Mouse (Mus musculus): Measurements from ENCODE around the gene Olfr911-ps1. TPM values are rescaled to one million over a fixed set of nuclear protein-coding genes. Genes with fewer than 3 reads are reported as not detected.

The Olfr911-ps1 gene
- not detected in 2 replicates for polyA plus RNA-seq (2012; rRNA removed)

- no peak for TF ChIP-seq POLR2A (IDR thresholded peaks at IDR 0.05; ENCODE audit: borderline replicate concordance, extremely low read depth, low read depth, low read length)
- TF ChIP-seq CTCF (IDR thresholded peaks at IDR 0.05; ENCODE audit: insufficient read depth, low read length): no peak
- 51% methylated on average over 1 of the region's 1 CpGs for WGBS
- H3K4me3 ChIP-seq (replicated peaks; ENCODE audit: extremely low read depth, low read depth, low read length): no peak within 1 kb of the TSS
- no peaks in the 10 kb centered on the region for H3K4me1 ChIP-seq (ENCODE audit: control insufficient read depth, insufficient read depth, low read length)
- no peak for DNase-seq
These were observed at the start of gene Olfr911-ps1 for GRCm38 (mm10) chr9:38521280-38521679. Olfr911-ps1 (plus strand) TSS chr9:38521580.

GRCm38 (mm10) chr9:38486785-38487184 lies 34.6 kb upstream of the Olfr911-ps1 start, which contains the start of gene Olfr906:
Olfr906 (plus strand) TSS chr9:38487085.
- no peak for DNase-seq
- TF ChIP-seq CTCF (IDR thresholded peaks at IDR 0.05; ENCODE audit: insufficient read depth, low read length): no peak
- no peak for TF ChIP-seq POLR2A (IDR thresholded peaks at IDR 0.05; ENCODE audit: borderline replicate concordance, extremely low read depth, low read depth, low read length)
- WGBS: 78% methylated on average over 3 of the region's 3 CpGs
- Histone ChIP-seq H3K4me3 (replicated peaks; ENCODE audit: extremely low read depth, low read depth, low read length) (no peak within 1 kb of the TSS), H3K4me1 (ENCODE audit: control insufficient read depth, insufficient read depth, low read length) (no peaks in the 10 kb centered on the region)

- no peaks in the 10 kb centered on the region for H3K4me1 ChIP-seq (ENCODE audit: control insufficient read depth, insufficient read depth, low read length)
- TF ChIP-seq POLR2A (IDR thresholded peaks at IDR 0.05; ENCODE audit: borderline replicate concordance, extremely low read depth, low read depth, low read length) (no peak), CTCF (IDR thresholded peaks at IDR 0.05; ENCODE audit: insufficient read depth, low read length) (no peak)
- WGBS: 79% methylated on average over 2 of the region's 2 CpGs
- no peak for DNase-seq
- no peak within 1 kb of the TSS for H3K4me3 ChIP-seq (replicated peaks; ENCODE audit: extremely low read depth, low read depth, low read length)
These were observed 25.9 kb upstream of the Olfr911-ps1 start, which contains the start of gene Olfr907 for GRCm38 (mm10) chr9:38495501-38495900. Olfr907 (plus strand) TSS chr9:38495801.

- H3K4me1 ChIP-seq (ENCODE audit: control insufficient read depth, insufficient read depth, low read length): no peaks in the 10 kb centered on the region
- 45% methylated on average over 2 of the region's 2 CpGs for WGBS
- no peak overlapping the region for H3K4me3 ChIP-seq (replicated peaks; ENCODE audit: extremely low read depth, low read depth, low read length)
- DNase-seq: no peak
- TF ChIP-seq CTCF (IDR thresholded peaks at IDR 0.05; ENCODE audit: insufficient read depth, low read length) (no peak), POLR2A (IDR thresholded peaks at IDR 0.05; ENCODE audit: borderline replicate concordance, extremely low read depth, low read depth, low read length) (no peak)
These were observed 9.0 kb upstream of the Olfr911-ps1 start for GRCm38 (mm10) chr9:38512353-38512752.

GRCm38 (mm10) chr9:38537549-38537948 lies 16.2 kb downstream of the Olfr911-ps1 start, which contains the start of gene Olfr910:
Olfr910 (plus strand) TSS chr9:38537849.
- Histone ChIP-seq H3K4me3 (replicated peaks; ENCODE audit: extremely low read depth, low read depth, low read length) (no peak within 1 kb of the TSS), H3K4me1 (ENCODE audit: control insufficient read depth, insufficient read depth, low read length) (no peaks in the 10 kb centered on the region)
- DNase-seq: no peak
- WGBS: 78% methylated on average over 2 of the region's 2 CpGs
- TF ChIP-seq POLR2A (IDR thresholded peaks at IDR 0.05; ENCODE audit: borderline replicate concordance, extremely low read depth, low read depth, low read length) (no peak), CTCF (IDR thresholded peaks at IDR 0.05; ENCODE audit: insufficient read depth, low read length) (no peak)

Other genes with a start within 250 kb of the Olfr911-ps1 start
- not detected in 2 replicates for gene Olfr896-ps1, start 230.5 kb upstream of the Olfr911-ps1 start, polyA plus RNA-seq (2012; rRNA removed)
- gene Olfr25, start 192.5 kb upstream of the Olfr911-ps1 start, polyA plus RNA-seq (2012; rRNA removed): not detected in 2 replicates
- gene Olfr898, start 173.2 kb upstream of the Olfr911-ps1 start, polyA plus RNA-seq (2012; rRNA removed): not detected in 2 replicates
- gene Olfr250, start 154.7 kb upstream of the Olfr911-ps1 start, polyA plus RNA-seq (2012; rRNA removed): not detected in 2 replicates
- gene Olfr251, start 144.5 kb upstream of the Olfr911-ps1 start, polyA plus RNA-seq (2012; rRNA removed): not detected in 2 replicates
- not detected in 2 replicates for gene Olfr147, start 119.9 kb upstream of the Olfr911-ps1 start, polyA plus RNA-seq (2012; rRNA removed)
- not detected in 2 replicates for gene Olfr901, start 92.1 kb upstream of the Olfr911-ps1 start, polyA plus RNA-seq (2012; rRNA removed)
- gene Olfr902, start 73.9 kb upstream of the Olfr911-ps1 start, polyA plus RNA-seq (2012; rRNA removed): not detected in 2 replicates
- not detected in 2 replicates for gene Olfr904, start 58.4 kb upstream of the Olfr911-ps1 start, polyA plus RNA-seq (2012; rRNA removed)
- not detected in 2 replicates for gene Olfr905, start 50.5 kb upstream of the Olfr911-ps1 start, polyA plus RNA-seq (2012; rRNA removed)
- not detected in 2 replicates for gene Olfr906, start 34.5 kb upstream of the Olfr911-ps1 start, polyA plus RNA-seq (2012; rRNA removed)
- not detected in 2 replicates for gene Olfr907, start 25.8 kb upstream of the Olfr911-ps1 start, polyA plus RNA-seq (2012; rRNA removed)
- not detected in 2 replicates for gene Olfr910, start 16.3 kb downstream of the Olfr911-ps1 start, polyA plus RNA-seq (2012; rRNA removed)
- gene Olfr912, start 58.6 kb downstream of the Olfr911-ps1 start, polyA plus RNA-seq (2012; rRNA removed): not detected in 2 replicates
- gene Olfr913, start 71.2 kb downstream of the Olfr911-ps1 start, polyA plus RNA-seq (2012; rRNA removed): not detected in 2 replicates
- gene Olfr914, start 83.5 kb downstream of the Olfr911-ps1 start, polyA plus RNA-seq (2012; rRNA removed): not detected in 2 replicates
- not detected in 2 replicates for gene Olfr916, start 138.3 kb downstream of the Olfr911-ps1 start, polyA plus RNA-seq (2012; rRNA removed)
- gene Olfr917, start 144.3 kb downstream of the Olfr911-ps1 start, polyA plus RNA-seq (2012; rRNA removed): not detected in 2 replicates
- gene Olfr918, start 153.0 kb downstream of the Olfr911-ps1 start, polyA plus RNA-seq (2012; rRNA removed): not detected in 2 replicates
- not detected in 2 replicates for gene Olfr919, start 182.1 kb downstream of the Olfr911-ps1 start, polyA plus RNA-seq (2012; rRNA removed)
- 17.2 and 22.8 TPM in 2 replicates for gene Vwa5a, start 196.7 kb downstream of the Olfr911-ps1 start, polyA plus RNA-seq (2012; rRNA removed)
- gene Olfr920, start 230.7 kb downstream of the Olfr911-ps1 start, polyA plus RNA-seq (2012; rRNA removed): 0.17 and 0.25 TPM in 2 replicates